Mouse (Mus musculus) ES-CJ7 (cell line): Measurements from ENCODE around the gene Dusp1.
A peak's percentile ranks its signal among the peaks of the same experiment; 100 is the strongest.

Experiments used
- DNase-seq: peaks from one replicate; pipeline ENCODE4 v3.0.0; 2011; ENCODE audit warnings: low read depth, low spot score

Dusp1 gene

GRCm38 (mm10) chr17:26561290-26561640 is 663 bp downstream of the Dusp1 start, which contains the start of gene Ergic1:
Gene Ergic1, plus strand, starts transcription at chr17:26561489.
- peak; percentile 49 for DNase-seq

DNA sequence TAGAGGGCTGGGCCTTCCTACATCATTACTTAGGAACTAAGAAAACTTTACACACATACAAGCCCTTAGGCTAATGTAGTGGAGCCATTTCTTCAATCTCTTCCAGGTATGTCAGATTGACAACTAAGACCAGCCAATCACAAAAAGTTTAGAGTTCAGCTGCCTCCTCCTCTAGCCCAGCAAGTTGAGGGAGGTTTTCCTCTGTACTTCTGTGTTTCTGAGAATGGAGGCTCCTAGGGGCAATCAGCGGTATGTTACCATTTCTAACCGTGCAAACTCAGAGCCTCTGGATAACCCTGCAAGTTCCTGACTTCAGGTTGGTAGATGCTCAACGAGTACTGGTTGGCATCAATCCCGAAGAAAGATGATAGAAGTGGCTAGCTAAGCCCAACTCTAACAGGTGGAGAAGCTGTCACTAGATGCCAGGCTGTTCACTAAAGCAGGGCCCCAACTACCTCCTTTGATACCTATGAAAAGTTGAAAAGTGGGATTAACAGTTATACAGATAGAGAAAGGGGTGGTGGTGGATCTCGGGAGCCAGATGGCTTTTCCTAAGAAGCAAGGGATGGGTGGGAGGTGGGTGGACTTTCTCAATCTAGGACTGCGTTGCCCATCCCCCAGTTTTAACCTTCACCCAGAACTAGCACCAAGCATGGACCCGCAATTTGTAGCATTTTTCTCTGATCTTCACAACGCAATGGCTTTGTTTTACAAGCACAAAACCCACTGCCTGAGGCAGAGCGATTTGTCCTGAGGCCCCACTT is 1.2 kb downstream of the Dusp1 start:
- DNase-seq: peak; percentile 48

DNA sequence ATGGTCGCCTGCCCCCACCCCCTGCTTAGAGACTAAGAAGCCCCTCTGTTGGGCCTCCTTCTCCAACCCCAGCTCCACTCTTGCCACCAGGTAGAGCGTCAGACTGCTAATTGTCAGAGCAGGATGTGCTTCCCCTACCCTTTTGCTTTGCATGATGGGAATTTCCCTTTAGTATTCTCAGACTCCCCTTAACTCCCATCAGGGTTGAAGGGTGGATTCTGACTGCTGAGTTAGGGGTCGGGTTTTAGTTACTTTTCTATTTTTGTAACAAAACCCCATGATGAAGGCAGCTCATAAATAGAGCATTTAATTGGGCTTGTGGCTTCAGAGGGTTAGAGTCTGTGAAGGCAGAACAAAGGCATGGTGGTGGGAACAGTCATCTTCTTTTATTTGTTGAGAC is 8.9 kb downstream of the Dusp1 start:
- no peak for DNase-seq

DNA sequence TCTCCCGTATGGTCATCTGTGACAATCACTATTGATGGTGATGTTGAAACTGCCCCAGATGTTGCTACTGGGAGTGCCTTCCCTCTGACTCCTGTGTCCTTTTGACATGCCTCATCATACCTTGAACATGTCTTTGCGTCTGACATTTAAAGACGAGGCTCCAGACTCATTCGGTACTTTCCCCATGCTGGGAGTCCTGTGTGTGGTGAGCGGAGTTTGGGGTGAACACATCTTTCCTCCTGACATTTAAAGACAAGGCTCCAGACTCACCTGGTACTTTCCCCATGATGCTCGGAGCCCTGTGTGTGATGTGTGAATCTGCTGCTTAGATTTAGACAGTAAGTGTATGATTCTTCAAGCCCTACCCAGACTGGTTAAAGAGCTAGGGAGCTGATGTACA is 10.8 kb downstream of the Dusp1 start:
- no peak for DNase-seq

- peak; percentile 92 for DNase-seq
These were observed 12.6 kb downstream of the Dusp1 start for GRCm38 (mm10) chr17:26549148-26549809.

GRCm38 (mm10) chr17:26548566-26548965 is 13.4 kb downstream of the Dusp1 start:
- peak; percentile 55 for DNase-seq

- peak; percentile 52 for DNase-seq
These were observed 14.2 kb downstream of the Dusp1 start for GRCm38 (mm10) chr17:26547771-26548170.

DNA sequence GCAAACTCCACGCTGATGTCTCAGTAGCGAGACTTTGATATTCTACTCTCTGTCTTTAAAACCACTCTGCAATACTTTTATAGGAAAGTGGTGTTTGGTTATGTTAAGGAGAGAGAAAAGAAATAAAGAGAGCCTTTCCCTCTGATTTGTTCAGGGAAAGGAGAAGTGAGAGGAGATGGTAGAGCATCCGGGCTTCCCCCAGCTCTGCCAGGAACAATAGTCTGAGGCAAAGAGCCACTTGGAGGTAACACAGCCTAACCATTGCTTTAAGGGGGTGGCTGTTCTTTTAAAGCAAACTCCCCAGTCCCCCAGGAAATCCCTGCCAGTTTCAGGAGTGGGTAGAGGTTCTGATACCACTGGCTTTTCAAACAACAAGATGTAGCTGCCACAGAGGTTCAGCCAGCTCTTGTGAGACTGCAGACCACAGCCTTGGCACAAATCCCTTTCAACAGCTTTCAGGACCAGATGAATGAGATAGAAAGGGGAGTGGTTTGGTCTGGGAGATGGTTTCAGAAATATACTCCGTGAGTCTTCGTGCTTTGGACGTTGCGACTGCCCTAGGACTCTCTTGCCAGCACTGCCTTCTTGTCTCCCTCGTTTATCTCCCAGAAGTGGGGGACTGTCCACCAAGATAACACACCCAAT is 17.5 kb downstream of the Dusp1 start:
- DNase-seq: no peak

GRCm38 (mm10) chr17:26540083-26540482 is 21.8 kb downstream of the Dusp1 start:
- no peak for DNase-seq

DNA sequence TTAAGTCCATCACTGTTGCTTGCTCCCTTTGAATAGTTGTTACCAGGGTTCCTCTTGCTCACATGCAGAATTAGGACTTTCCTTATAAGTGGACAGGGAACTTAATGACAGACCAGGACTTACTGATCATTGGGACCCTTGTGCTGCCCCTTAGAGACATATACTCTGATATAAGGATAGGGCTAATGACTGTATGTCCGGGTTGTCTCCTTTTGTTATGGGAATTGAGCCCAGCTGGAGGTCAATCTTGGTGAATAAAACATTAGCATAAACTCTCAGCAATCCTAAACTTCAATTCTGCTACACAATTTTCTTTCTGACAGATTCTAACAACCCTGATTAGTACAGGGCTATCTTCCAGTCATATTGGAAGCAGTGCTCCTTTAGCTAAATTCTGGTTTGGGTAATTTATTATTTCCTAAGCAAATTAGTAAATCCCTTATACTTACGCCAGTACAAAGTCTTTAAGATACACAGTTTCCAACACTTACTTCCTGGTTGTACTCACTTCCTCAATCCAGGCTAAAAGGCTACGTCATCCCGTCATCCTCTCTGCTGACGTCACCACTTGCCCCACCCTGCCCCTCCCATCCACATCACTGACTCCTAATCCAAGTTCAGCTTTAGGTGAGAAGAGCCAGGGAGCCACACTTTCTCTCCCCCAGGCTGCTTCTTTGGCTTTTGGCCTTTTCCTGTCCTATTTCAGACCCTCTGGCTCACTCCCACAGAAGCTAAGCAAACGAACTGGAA is 24.0 kb downstream of the Dusp1 start:
- DNase-seq: peak; percentile 80

GRCm38 (mm10) chr17:26535251-26536136 is 26.4 kb downstream of the Dusp1 start:
- DNase-seq: no peak

- DNase-seq: no peak
These were observed 27.2 kb downstream of the Dusp1 start for GRCm38 (mm10) chr17:26534695-26535094.

GRCm38 (mm10) chr17:26533871-26534372 is 28.0 kb downstream of the Dusp1 start:
- DNase-seq: no peak

DNA sequence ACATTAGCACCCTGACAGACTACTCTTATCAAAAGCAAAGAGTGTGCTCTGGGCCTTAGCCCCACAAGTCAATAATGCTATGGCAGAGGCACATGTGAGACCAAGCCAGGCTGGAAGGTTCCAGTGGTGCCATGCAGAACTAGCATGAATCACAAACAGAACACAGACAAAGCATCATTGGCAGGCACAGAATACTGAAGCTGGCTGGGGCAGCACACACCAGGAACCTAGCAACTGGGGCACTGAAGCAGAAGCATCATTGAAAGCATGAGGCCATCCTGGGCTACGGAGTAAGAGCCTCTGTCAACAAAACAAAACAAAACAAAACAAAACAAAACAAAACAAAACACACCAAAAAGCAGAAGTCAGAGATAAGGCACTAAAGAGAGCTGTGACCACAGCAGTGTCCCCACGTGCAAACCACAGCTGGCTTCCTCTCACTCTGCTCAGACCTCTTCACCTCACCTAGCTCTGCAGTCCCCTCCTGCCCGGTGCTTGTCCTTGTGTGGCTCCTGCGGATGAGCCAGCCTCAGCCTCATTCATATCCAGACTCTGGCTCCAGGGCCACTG is 29.4 kb downstream of the Dusp1 start:
- DNase-seq: no peak

DNA sequence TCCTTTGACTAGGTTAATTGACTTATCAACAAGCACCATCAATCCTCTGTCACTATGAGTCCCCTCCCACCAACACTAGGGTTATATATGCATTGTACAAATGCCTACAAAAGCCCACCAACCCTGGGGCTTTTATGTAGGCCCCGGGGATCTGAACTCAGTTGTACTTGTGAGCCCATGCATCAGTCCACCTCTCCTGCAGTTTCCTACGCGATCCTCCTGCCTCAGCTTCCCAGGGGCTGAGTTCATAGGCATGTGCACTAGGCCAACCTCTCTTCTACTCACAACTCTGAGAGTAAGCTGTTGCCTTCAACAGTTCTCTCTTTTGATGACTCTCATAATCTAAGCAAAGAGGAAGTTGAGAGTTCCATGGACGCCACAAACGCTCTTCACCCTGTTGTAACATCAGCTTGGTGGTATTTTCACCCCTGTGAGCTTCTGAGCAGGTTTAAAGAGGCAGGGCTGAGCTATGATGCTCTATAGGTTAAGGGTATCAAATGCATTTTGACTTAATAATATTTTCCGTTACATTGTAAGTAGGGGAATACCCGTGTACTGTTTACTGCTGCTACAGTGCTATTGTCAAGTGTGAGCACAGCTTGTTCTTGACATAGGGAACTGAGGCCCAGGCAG is 30.4 kb downstream of the Dusp1 start:
- DNase-seq: no peak

GRCm38 (mm10) chr17:26530590-26531081 is 31.3 kb downstream of the Dusp1 start:
- DNase-seq: no peak

DNA sequence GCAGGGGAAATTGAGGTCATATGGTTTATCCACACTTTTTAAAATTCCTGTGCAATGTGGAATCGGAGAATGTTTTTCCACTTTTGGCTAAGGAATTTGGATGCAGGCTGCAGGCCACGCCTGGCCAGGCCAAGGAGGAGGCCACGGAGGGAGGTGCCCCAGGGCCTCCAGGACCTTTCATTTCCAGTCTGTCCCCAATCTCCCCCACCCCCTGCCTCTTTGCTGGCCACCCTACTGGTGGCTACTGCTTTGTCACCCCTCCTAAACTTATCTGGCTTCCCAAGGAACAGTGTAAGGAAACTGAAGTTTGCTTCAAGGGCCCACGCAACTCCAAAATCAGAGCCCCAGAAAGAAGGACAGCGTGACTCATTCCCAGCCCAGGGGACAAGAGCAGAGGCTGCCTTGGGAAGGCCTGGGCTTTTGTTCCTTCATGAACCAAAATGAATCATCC is 32.1 kb downstream of the Dusp1 start:
- DNase-seq: no peak

DNA sequence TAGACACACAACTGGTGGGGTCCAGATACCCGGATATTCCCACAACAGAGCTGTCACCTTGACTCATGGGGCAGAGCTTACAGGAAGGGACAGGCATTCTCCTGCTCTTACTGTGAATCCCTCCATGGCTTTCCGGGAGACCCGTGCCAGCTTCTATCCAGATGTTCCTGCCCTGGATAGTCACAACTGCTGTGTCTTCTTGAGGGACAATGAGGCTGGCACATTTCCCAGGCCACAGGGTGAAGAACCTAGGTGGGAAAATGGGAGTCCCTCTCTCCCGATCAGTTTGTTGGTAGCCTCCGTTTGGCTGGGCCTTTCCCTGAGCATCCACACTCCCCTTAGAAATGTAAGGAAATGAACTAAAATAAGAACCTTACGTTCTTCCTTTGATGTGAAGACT is 33.2 kb downstream of the Dusp1 start:
- no peak for DNase-seq

DNA sequence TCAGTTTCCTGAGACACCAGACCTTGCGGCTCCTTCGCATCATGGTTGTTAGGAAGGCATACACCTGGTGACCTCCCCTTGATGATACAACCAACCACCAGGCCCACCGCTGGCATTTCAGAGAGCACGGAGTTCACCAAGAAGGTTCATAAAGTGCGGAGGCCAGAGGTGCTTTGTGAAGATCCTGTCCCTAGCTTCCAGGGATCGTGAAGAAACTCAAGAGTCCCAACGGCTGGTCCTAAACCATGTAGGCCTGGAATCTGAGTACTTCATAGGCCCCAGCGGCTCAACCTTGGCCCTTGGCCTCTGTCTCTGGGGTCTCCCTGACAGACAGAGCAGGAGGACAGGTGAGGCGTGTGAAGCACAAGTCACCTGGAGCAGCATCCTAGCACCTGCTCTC is 34.6 kb downstream of the Dusp1 start:
- DNase-seq: no peak

DNA sequence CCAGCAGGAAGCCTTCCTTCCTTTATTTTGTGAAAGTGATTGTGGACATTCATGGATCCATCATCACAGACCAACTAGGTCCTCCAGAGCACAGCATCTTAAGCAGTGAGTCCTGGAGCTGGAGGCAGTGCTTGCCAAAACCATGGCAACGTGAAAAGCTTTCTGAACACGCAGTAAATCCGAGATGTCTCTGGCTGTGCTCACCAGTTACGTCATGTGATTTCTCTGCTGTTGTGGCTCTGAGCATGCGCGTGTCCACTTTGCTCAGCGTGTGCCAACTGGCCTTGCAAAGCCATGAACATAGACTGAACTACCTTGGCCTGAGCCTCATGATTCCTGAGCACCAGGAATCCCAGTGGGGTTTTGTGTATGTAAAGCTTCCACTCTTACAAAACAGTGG is 36.6 kb downstream of the Dusp1 start:
- DNase-seq: no peak
